Mouse (Mus musculus) G1E (cell line): ENCODE measurements around the gene Mbtps2. TPM values are rescaled to one million over a fixed set of nuclear protein-coding genes. Genes with fewer than 3 reads are reported as not detected.

Experiments used
- ATAC-seq: 2 replicates; pipeline ENCODE4 v1.8.0; 2016; ENCODE audit warnings: mild to moderate bottlenecking; ENCODE audit not compliant: insufficient number of reproducible peaks, poor library complexity, low FRiP score, severe bottlenecking; ENCODE audit errors: extremely low read depth
- DNase-seq: peaks from one replicate; pipeline ENCODE4 v3.0.0; 2012; ENCODE audit warnings: low spot score
- H3K27me3 ChIP-seq: 2 replicates; pipeline ENCODE4 v1.6.1; 2012; ENCODE audit warnings: mild to moderate bottlenecking, low read length, inconsistent platforms; ENCODE audit not compliant: insufficient read depth
- H3K36me3 ChIP-seq: replicated peaks from 2 replicates; pipeline ENCODE3; 2012; ENCODE audit warnings: mild to moderate bottlenecking, inconsistent platforms
- H3K4me1 ChIP-seq: 2 replicates; pipeline ENCODE4 v1.6.1; 2012; ENCODE audit warnings: low read depth, low read length, inconsistent platforms, mixed read lengths; ENCODE audit not compliant: insufficient read depth
- H3K4me3 ChIP-seq: 2 replicates; pipeline ENCODE4 v1.5.1; 2012; ENCODE audit warnings: low read depth, mild to moderate bottlenecking, inconsistent platforms, low read length, moderate library complexity, mixed read lengths
- H3K9me3 ChIP-seq: replicated peaks from 2 replicates; pipeline ENCODE4 v1.6.1; 2012; ENCODE audit warnings: inconsistent platforms
- CTCF ChIP-seq: IDR thresholded peaks from 2 replicates; pipeline ENCODE4 v1.5.1; 2012; ENCODE audit warnings: low read depth, low read length, inconsistent platforms, mixed read lengths
- GATA1 ChIP-seq: IDR thresholded peaks from 2 replicates; pipeline ENCODE4 v1.6.1; 2012; ENCODE audit warnings: borderline replicate concordance, low read length, inconsistent platforms, mixed read lengths
- GATA2 ChIP-seq: IDR thresholded peaks from 2 replicates; pipeline ENCODE4 v1.6.1; 2012; ENCODE audit warnings: low read depth, low read length, inconsistent platforms, borderline replicate concordance
- POLR2AphosphoS5 ChIP-seq: IDR thresholded peaks from 2 replicates; pipeline ENCODE4 v1.6.1; 2012; ENCODE audit warnings: low read depth, low read length, inconsistent platforms; ENCODE audit not compliant: insufficient replicate concordance
- TAL1 ChIP-seq: conservative IDR thresholded peaks from 2 replicates; pipeline ENCODE4 v1.6.1; 2012; ENCODE audit warnings: low read depth, low read length, inconsistent platforms, mixed read lengths
- polyA plus RNA-seq: library from polyadenylated mRNA; stranded (reverse); fragments of >175 nt; gene quantifications from 2 replicates; pipeline ENCODE4 v1.2.3, GENCODE M21; 2012
- total RNA-seq, 2 experiments: library from RNA; stranded (forward) in 1 of 2; stranded (reverse) in 1 of 2; fragments of 200-1000 nt in 1 of 2; fragments of >200 nt in 1 of 2; fragmentation: Nextera tagmentation in 1 of 2; gene quantifications; 2 replicates each; pipeline ENCODE4 v1.2.3; 2014 to 2017

Gene Mbtps2
- total and polyA plus RNA-seq, 3 experiments, result 6.3 to 44.5 (median 19.1) TPM

GRCm38 (mm10) chrX:157633676-157634414 lies 35.3 kb upstream of the Mbtps2 start:
- no peak overlapping the region for H3K4me3 ChIP-seq
- no peak for ATAC-seq
- H3K4me1 ChIP-seq, result no peaks in the 10 kb centered on the region
- DNase-seq, result no peak
- no peaks in the 10 kb centered on the region for H3K9me3 ChIP-seq
- no peaks in the 10 kb centered on the region for H3K27me3 ChIP-seq
- TF ChIP-seq GATA1 (no peak), GATA2 (no peak), CTCF (no peak), TAL1 (no peak), POLR2AphosphoS5 (no peak)
- H3K36me3 ChIP-seq, result no peaks in the 10 kb centered on the region

GRCm38 (mm10) chrX:157630341-157630740 lies 31.8 kb upstream of the Mbtps2 start:
- ATAC-seq, result no peak
- DNase-seq, result no peak
- H3K9me3 ChIP-seq, result no peaks in the 10 kb centered on the region
- H3K27me3 ChIP-seq, result no peaks in the 10 kb centered on the region
- H3K4me3 ChIP-seq, result no peak overlapping the region
- H3K36me3 ChIP-seq, result no peaks in the 10 kb centered on the region
- TF ChIP-seq CTCF, result no peak
- no peak for TF ChIP-seq GATA2
- TF ChIP-seq POLR2AphosphoS5, result no peak
- TF ChIP-seq TAL1, result no peak
- no peak for TF ChIP-seq GATA1
- H3K4me1 ChIP-seq, result no peaks in the 10 kb centered on the region

GRCm38 (mm10) chrX:157612894-157613293 lies 14.4 kb upstream of the Mbtps2 start:
- no peaks in the 10 kb centered on the region for H3K36me3 ChIP-seq
- ATAC-seq (no peak), DNase-seq (no peak)
- no peak overlapping the region for H3K4me3 ChIP-seq
- TF ChIP-seq GATA1 (no peak), CTCF (no peak), GATA2 (no peak)
- H3K27me3 ChIP-seq, result 0 out of 2 replicates have a peak, but pooled peaks cover 2% of the 10 kb centered on the region
- H3K9me3 ChIP-seq, result no peaks in the 10 kb centered on the region
- H3K4me1 ChIP-seq, result no peaks in the 10 kb centered on the region

- H3K36me3 ChIP-seq, result no peaks in the 10 kb centered on the region
- no peaks in the 10 kb centered on the region for H3K27me3 ChIP-seq
- ATAC-seq (no peak), DNase-seq (no peak)
- H3K4me3 ChIP-seq, result no peak overlapping the region
- peaks cover 7% of the 10 kb centered on the region for H3K4me1 ChIP-seq
- TF ChIP-seq CTCF (no peak), POLR2AphosphoS5 (no peak), TAL1 (no peak), GATA2 (no peak), GATA1 (no peak)
- no peaks in the 10 kb centered on the region for H3K9me3 ChIP-seq
These were observed 2.9 kb upstream of the Mbtps2 start for GRCm38 (mm10) chrX:157601450-157601849.

- Histone ChIP-seq H3K9me3 (no peaks in the 10 kb centered on the region), H3K36me3 (no peaks in the 10 kb centered on the region), H3K27me3 (no peaks in the 10 kb centered on the region), H3K4me1 (peaks cover 11% of the 10 kb centered on the region), H3K4me3 (peak overlapping the region; percentile 79)
- no peak for ATAC-seq
- DNase-seq, result no peak
- TF ChIP-seq GATA1 (no peak), TAL1 (no peak), GATA2 (no peak), POLR2AphosphoS5 (no peak), CTCF (no peak)
These were observed 830 bp downstream of the Mbtps2 start for GRCm38 (mm10) chrX:157597585-157598185.

- Histone ChIP-seq H3K27me3 (no peaks in the 10 kb centered on the region), H3K4me3 (no peak overlapping the region; the same call in 1 of the 2 replicates), H3K9me3 (no peaks in the 10 kb centered on the region), H3K36me3 (no peaks in the 10 kb centered on the region), H3K4me1 (peaks cover 11% of the 10 kb centered on the region)
- DNase-seq (no peak), ATAC-seq (no peak)
- TF ChIP-seq POLR2AphosphoS5 (no peak), CTCF (no peak), TAL1 (no peak), GATA2 (no peak), GATA1 (no peak)
These were observed 1.7 kb downstream of the Mbtps2 start for GRCm38 (mm10) chrX:157596802-157597201.

- DNase-seq (peak; percentile 1), ATAC-seq (peak; percentile 73)
- TF ChIP-seq GATA2 (no peak), GATA1 (no peak), POLR2AphosphoS5 (no peak), CTCF (no peak)
- Histone ChIP-seq H3K27me3 (no peaks in the 10 kb centered on the region), H3K4me3 (no peak overlapping the region), H3K4me1 (peaks cover 11% of the 10 kb centered on the region), H3K36me3 (peaks cover 3% of the 10 kb centered on the region), H3K9me3 (no peaks in the 10 kb centered on the region)
These were observed 2.6 kb downstream of the Mbtps2 start for GRCm38 (mm10) chrX:157595927-157596326.
